Mouse (Mus musculus) G1E (cell line): ENCODE measurements around the gene Mipol1. TPM values are rescaled to one million over a fixed set of nuclear protein-coding genes. Genes with fewer than 3 reads are reported as not detected.

Experiments
- ATAC-seq: 2 replicates; pipeline ENCODE4 v1.8.0; 2016; ENCODE audit warnings: mild to moderate bottlenecking; ENCODE audit not compliant: insufficient number of reproducible peaks, poor library complexity, low FRiP score, severe bottlenecking; ENCODE audit errors: extremely low read depth
- DNase-seq: peaks from one replicate; pipeline ENCODE4 v3.0.0; 2012; ENCODE audit warnings: low spot score
- H3K27me3 ChIP-seq: 2 replicates; pipeline ENCODE4 v1.6.1; 2012; ENCODE audit warnings: mild to moderate bottlenecking, low read length, inconsistent platforms; ENCODE audit not compliant: insufficient read depth
- H3K36me3 ChIP-seq: replicated peaks from 2 replicates; pipeline ENCODE3; 2012; ENCODE audit warnings: mild to moderate bottlenecking, inconsistent platforms
- H3K4me1 ChIP-seq: 2 replicates; pipeline ENCODE4 v1.6.1; 2012; ENCODE audit warnings: low read depth, low read length, inconsistent platforms, mixed read lengths; ENCODE audit not compliant: insufficient read depth
- H3K4me3 ChIP-seq: 2 replicates; pipeline ENCODE4 v1.5.1; 2012; ENCODE audit warnings: low read depth, mild to moderate bottlenecking, inconsistent platforms, low read length, moderate library complexity, mixed read lengths
- H3K9me3 ChIP-seq: replicated peaks from 2 replicates; pipeline ENCODE4 v1.6.1; 2012; ENCODE audit warnings: inconsistent platforms
- CTCF ChIP-seq: IDR thresholded peaks from 2 replicates; pipeline ENCODE4 v1.5.1; 2012; ENCODE audit warnings: low read depth, low read length, inconsistent platforms, mixed read lengths
- GATA1 ChIP-seq: IDR thresholded peaks from 2 replicates; pipeline ENCODE4 v1.6.1; 2012; ENCODE audit warnings: borderline replicate concordance, low read length, inconsistent platforms, mixed read lengths
- GATA2 ChIP-seq: IDR thresholded peaks from 2 replicates; pipeline ENCODE4 v1.6.1; 2012; ENCODE audit warnings: low read depth, low read length, inconsistent platforms, borderline replicate concordance
- POLR2AphosphoS5 ChIP-seq: IDR thresholded peaks from 2 replicates; pipeline ENCODE4 v1.6.1; 2012; ENCODE audit warnings: low read depth, low read length, inconsistent platforms; ENCODE audit not compliant: insufficient replicate concordance
- TAL1 ChIP-seq: conservative IDR thresholded peaks from 2 replicates; pipeline ENCODE4 v1.6.1; 2012; ENCODE audit warnings: low read depth, low read length, inconsistent platforms, mixed read lengths
- polyA plus RNA-seq: library from polyadenylated mRNA; stranded (reverse); fragments of >175 nt; gene quantifications from 2 replicates; pipeline ENCODE4 v1.2.3, GENCODE M21; 2012
- total RNA-seq, 2 experiments: library from RNA; stranded (forward) in 1 of 2; stranded (reverse) in 1 of 2; fragments of 200-1000 nt in 1 of 2; fragments of >200 nt in 1 of 2; fragmentation: Nextera tagmentation in 1 of 2; gene quantifications; 2 replicates each; pipeline ENCODE4 v1.2.3; 2014 to 2017

Gene Mipol1
- total and polyA plus RNA-seq, 3 experiments, result 5.2 to 49.7 (median 23.7) TPM

- ATAC-seq, result peak; percentile 16
- H3K36me3 ChIP-seq, result peaks cover 9% of the 10 kb centered on the region
Observed at GRCm38 (mm10) chr12:57196608-57197362, 33.4 kb upstream of the Mipol1 start.

GRCm38 (mm10) chr12:57197363-57198026 lies 32.7 kb upstream of the Mipol1 start, which contains the start of gene Slc25a21:
Slc25a21 (minus strand) TSS chr12:57197472.
- TF ChIP-seq TAL1 (peak; percentile 40; the same call in 1 of the 2 replicates), CTCF (no peak), GATA2 (no peak)
- DNase-seq, result peak; percentile 59
- H3K4me1 ChIP-seq, result peaks cover 52% of the 10 kb centered on the region
- no peaks in the 10 kb centered on the region for H3K9me3 ChIP-seq
- H3K36me3 ChIP-seq, result peaks cover 3% of the 10 kb centered on the region
- H3K4me3 ChIP-seq, result peak within 1 kb of the TSS; percentile 76
- no peaks in the 10 kb centered on the region for H3K27me3 ChIP-seq
- peak; percentile 71 for ATAC-seq

More at GRCm38 (mm10) chr12:57196608-57197362, 33.4 kb upstream of the Mipol1 start:
- TF ChIP-seq CTCF (no peak), GATA1 (no peak)
- Histone ChIP-seq H3K9me3 (no peaks in the 10 kb centered on the region), H3K27me3 (no peaks in the 10 kb centered on the region), H3K4me1 (peaks cover 51% of the 10 kb centered on the region), H3K4me3 (peak overlapping the region; percentile 76)
- DNase-seq, result peak; percentile 62

GRCm38 (mm10) chr12:57198269-57198668 lies 32.0 kb upstream of the Mipol1 start:
- H3K4me1 ChIP-seq, result peaks cover 47% of the 10 kb centered on the region
- ATAC-seq (no peak), DNase-seq (no peak)
- peak overlapping the region; percentile 44; the same call in 1 of the 2 replicates for H3K4me3 ChIP-seq
- H3K36me3 ChIP-seq, result peaks cover 3% of the 10 kb centered on the region
- H3K9me3 ChIP-seq, result no peaks in the 10 kb centered on the region
- TF ChIP-seq CTCF, result no peak
- 0 out of 2 replicates have a peak, but pooled peaks have one; percentile 41 for TF ChIP-seq POLR2AphosphoS5
- H3K27me3 ChIP-seq, result no peaks in the 10 kb centered on the region

GRCm38 (mm10) chr12:57199427-57199826 lies 30.8 kb upstream of the Mipol1 start:
- DNase-seq (no peak), ATAC-seq (no peak)
- no peaks in the 10 kb centered on the region for H3K9me3 ChIP-seq
- no peak overlapping the region for H3K4me3 ChIP-seq
- TF ChIP-seq GATA2 (no peak), TAL1 (no peak), GATA1 (no peak), POLR2AphosphoS5 (no peak), CTCF (no peak)
- H3K27me3 ChIP-seq, result no peaks in the 10 kb centered on the region
- H3K36me3 ChIP-seq, result peaks cover 3% of the 10 kb centered on the region
- peaks cover 39% of the 10 kb centered on the region for H3K4me1 ChIP-seq

GRCm38 (mm10) chr12:57201901-57202300 lies 28.3 kb upstream of the Mipol1 start:
- peaks cover 3% of the 10 kb centered on the region for H3K36me3 ChIP-seq
- peaks cover 27% of the 10 kb centered on the region for H3K4me1 ChIP-seq
- H3K27me3 ChIP-seq, result no peaks in the 10 kb centered on the region
- DNase-seq (no peak), ATAC-seq (no peak)
- H3K4me3 ChIP-seq, result no peak overlapping the region
- TF ChIP-seq GATA2 (no peak), CTCF (no peak), TAL1 (no peak), POLR2AphosphoS5 (no peak), GATA1 (no peak)
- no peaks in the 10 kb centered on the region for H3K9me3 ChIP-seq

- H3K27me3 ChIP-seq, result no peaks in the 10 kb centered on the region; the same call in 1 of the 2 replicates
- no peaks in the 10 kb centered on the region for H3K36me3 ChIP-seq
- TF ChIP-seq TAL1, result no peak
- no peak for DNase-seq
- H3K4me1 ChIP-seq, result peaks cover 13% of the 10 kb centered on the region; the same call in 1 of the 2 replicates
- H3K9me3 ChIP-seq, result no peaks in the 10 kb centered on the region
- H3K4me3 ChIP-seq, result no peak overlapping the region
- ATAC-seq, result no peak
Observed at GRCm38 (mm10) chr12:57204276-57204851, 25.9 kb upstream of the Mipol1 start.
